ENCODE assay signal across 26 mouse cellular contexts in genomic region chr11:62664250-62664649, GRCm38 (mm10). TPM values are rescaled to one million over a fixed set of nuclear protein-coding genes. Genes with fewer than 3 reads are reported as not detected.
A peak's percentile ranks its signal among the peaks of the same experiment; 100 is the strongest.
DNase-seq lines count a peak whose midpoint lies in the region; ATAC-seq and TF ChIP-seq lines count a peak whose summit lies in the region.
"Had no signal": no experiment of that assay in that cellular context is flagged by ENCODE, and none has a peak within 500 bp of the region (broad histone marks: within the 10 kb centered on the region; RNA-seq: fewer than 3 reads in every experiment).

No protein-coding gene starts in this region.

- no peak for TF ChIP-seq CTCF in E14TG2a.4 (conservative IDR thresholded peaks at IDR 0.05; ENCODE audit: low read length)
- no peak for TF ChIP-seq CTCF in stomach, postnatal 0 days (IDR thresholded peaks at IDR 0.05; ENCODE audit: low read depth)
- no peak for TF ChIP-seq CTCF in gastrocnemius, adult 2 months (IDR thresholded peaks at IDR 0.05)

- no peaks in the 10 kb centered on the region; the same call in 1 of the 2 replicates for H3K36me3 ChIP-seq in E14TG2a.4 (ENCODE audit: insufficient read depth, low read length)
- H3K36me3 ChIP-seq in stomach, postnatal 0 days (ENCODE audit: control insufficient read depth, insufficient read depth, low read length): no peaks in the 10 kb centered on the region; the same call in 1 of the 2 replicates
- H3K36me3 ChIP-seq: hindbrain, embryonic 15.5 days had no signal

- intact Hi-C loops in gastrocnemius, adult 2 months (cut with DNase I): no loop called here

- H3K9ac ChIP-seq in stomach, postnatal 0 days (ENCODE audit: low read length): no peak overlapping the region
- H3K9ac ChIP-seq: forebrain, postnatal 0 days; heart, embryonic 12.5 days; heart, embryonic 15.5 days; hindbrain, embryonic 12.5 days; hindbrain, embryonic 15.5 days had no signal

- peaks cover 49% of the 10 kb centered on the region for H3K27me3 ChIP-seq in E14TG2a.4 (ENCODE audit: insufficient read depth, low read length)
- no peaks in the 10 kb centered on the region for H3K27me3 ChIP-seq in stomach, postnatal 0 days (ENCODE audit: control insufficient read depth, insufficient read depth, low read length)
- H3K27me3 ChIP-seq: heart, embryonic 12.5 days; heart, embryonic 15.5 days; hindbrain, embryonic 12.5 days; hindbrain, embryonic 15.5 days had no signal

- no peak for TF ChIP-seq EP300 in stomach, postnatal 0 days (optimal IDR thresholded peaks at IDR 0.05)

- H3K27ac ChIP-seq in stomach, postnatal 0 days (replicated peaks): no peak overlapping the region
- H3K27ac ChIP-seq in gastrocnemius, adult 2 months: no peak overlapping the region
- H3K27ac ChIP-seq: forebrain, embryonic 10.5 days; heart, embryonic 15.5 days; hindbrain, embryonic 12.5 days; hindbrain, embryonic 15.5 days had no signal

- 83% methylated on average over 6 of the region's 6 CpGs for WGBS in stomach, postnatal 0 days

- H3K4me3 ChIP-seq in E14TG2a.4 (replicated peaks; ENCODE audit: low read length): peak overlapping the region; percentile 41; the same call in 1 of the 2 replicates
- no peak overlapping the region for H3K4me3 ChIP-seq in stomach, postnatal 0 days (ENCODE audit: low read depth, low read length)
- no peak overlapping the region for H3K4me3 ChIP-seq in gastrocnemius, adult 2 months
- H3K4me3 ChIP-seq: forebrain, embryonic 10.5 days; heart, embryonic 12.5 days; heart, embryonic 15.5 days; hindbrain, embryonic 12.5 days; hindbrain, embryonic 15.5 days had no signal

- H3K4me1 ChIP-seq in E14TG2a.4 (replicated peaks; ENCODE audit: low read depth, low read length): peaks cover 54% of the 10 kb centered on the region
- H3K4me1 ChIP-seq in stomach, postnatal 0 days (replicated peaks; ENCODE audit: control insufficient read depth, insufficient read depth): no peaks in the 10 kb centered on the region
- H3K4me1 ChIP-seq: hindbrain, embryonic 12.5 days; hindbrain, embryonic 15.5 days had no signal

- H3K4me2 ChIP-seq in stomach, postnatal 0 days (replicated peaks; ENCODE audit: low read depth): no peak overlapping the region
- H3K4me2 ChIP-seq: heart, embryonic 12.5 days; heart, embryonic 15.5 days; hindbrain, embryonic 12.5 days; hindbrain, embryonic 15.5 days had no signal

- no peaks in the 10 kb centered on the region for H3K9me3 ChIP-seq in E14TG2a.4 (ENCODE audit: low read length)
- H3K9me3 ChIP-seq in stomach, postnatal 0 days (ENCODE audit: control insufficient read depth, low read length): no peaks in the 10 kb centered on the region
- H3K9me3 ChIP-seq: forebrain, embryonic 10.5 days; G1E; heart, embryonic 12.5 days; heart, embryonic 15.5 days; hindbrain, embryonic 12.5 days; hindbrain, embryonic 15.5 days had no signal

- no peak for DNase-seq in stomach, postnatal 0 days (ENCODE audit: low spot score)
- DNase-seq in gastrocnemius, adult 2 months: no peak
- DNase-seq in gastrocnemius, postnatal 4 days (ENCODE audit: low spot score in 2 of 2): no peak
- no peak for DNase-seq in adrenal gland, postnatal 10 days
- DNase-seq: adrenal gland, adult 2 months; adrenal gland, postnatal 25 days; cerebellum, adult 11-12 months; cerebellum, adult 8-10 months; cerebellum, postnatal 10 days; cerebellum, postnatal 36 days; forebrain, postnatal 0 days; gastrocnemius, postnatal 25 days; heart, adult 11 months; heart, postnatal 10 days; heart, postnatal 36 days had no signal

- peak; percentile 88 for ATAC-seq in granulocyte monocyte progenitor cell, adult 5-6 weeks (replicated peaks; ENCODE audit: poor library complexity, severe bottlenecking)
- ATAC-seq in megakaryocyte progenitor cell, adult 5-6 weeks (replicated peaks; ENCODE audit: poor library complexity): peak; percentile 81
- ATAC-seq in stomach, postnatal 0 days (ENCODE audit: low FRiP score, low TSS enrichment): no peak
- ATAC-seq: forebrain, embryonic 14.5 days; forebrain, postnatal 0 days; intestine, postnatal 0 days had no signal

RNA-seq across cellular contexts. Expression of gene Mmgt2, which starts 15.8 kb away (rescaled TPM):
- total RNA-seq in granulocyte monocyte progenitor cell, adult 5-6 weeks (2014; fragmentation: Nextera tagmentation): 16.7 and 34.1 TPM in 2 replicates
- total RNA-seq in granulocyte monocyte progenitor cell, adult 5-6 weeks (2017): 15.9 and 23.7 TPM in 2 replicates
- 16.7 and 22.6 TPM in 2 replicates for total RNA-seq in megakaryocyte progenitor cell, adult 5-6 weeks (2015)
- 13.0 and 18.5 TPM in 2 replicates for total RNA-seq in megakaryocyte progenitor cell, adult 5-6 weeks (2017)
- 30.2 and 35.9 TPM in 2 replicates for polyA plus RNA-seq in stomach, postnatal 0 days (2015; fragmentation: Nextera tagmentation; extraction: Ambion mirVana)
- 1 to 10 TPM; 2.9 to 3.5 TPM for total RNA-seq in gastrocnemius, adult 2 months (2021)
- total RNA-seq in gastrocnemius, postnatal 4 days (2021): 10 to 100 TPM; 24.2 to 26.0 TPM
- total RNA-seq in adrenal gland, postnatal 10 days (2021): 10 to 100 TPM; 23.2 to 28.2 TPM

RNA-seq across cellular contexts. Expression of gene Lrrc75a, which starts 15.9 kb away (rescaled TPM):
- 5.7 TPM in 2 replicates for total RNA-seq in granulocyte monocyte progenitor cell, adult 5-6 weeks (2014; fragmentation: Nextera tagmentation)
- 3.6 and 5.4 TPM in 2 replicates for total RNA-seq in granulocyte monocyte progenitor cell, adult 5-6 weeks (2017)
- 3.6 and 4.9 TPM in 2 replicates for total RNA-seq in megakaryocyte progenitor cell, adult 5-6 weeks (2015)
- total RNA-seq in megakaryocyte progenitor cell, adult 5-6 weeks (2017): 2.2 and 4.5 TPM in 2 replicates
- polyA plus RNA-seq in stomach, postnatal 0 days (2015; fragmentation: Nextera tagmentation; extraction: Ambion mirVana): 7.3 and 8.4 TPM in 2 replicates
- total RNA-seq in gastrocnemius, adult 2 months (2021): 1 to 10 TPM; 3.2 to 5.6 TPM
- total RNA-seq in gastrocnemius, postnatal 4 days (2021): 10 to 100 TPM; 29.1 to 31.3 TPM
- total RNA-seq in adrenal gland, postnatal 10 days (2021): 10 to 100 TPM; 28.1 to 29.6 TPM

Comparison
In these comparisons a context has a peak if more than half of its experiments do, and no peak if none do; other contexts are left out.
1. RNA of gene Lrrc75a, which starts 15.9 kb away (total RNA-seq): 29.1 to 31.3 TPM in gastrocnemius, postnatal 4 days and 28.1 to 29.6 TPM in adrenal gland, postnatal 10 days; 3.6 to 5.7 TPM in granulocyte monocyte progenitor cell, adult 5-6 weeks, 3.2 to 5.6 TPM in gastrocnemius, adult 2 months and 2.2 to 4.9 TPM in megakaryocyte progenitor cell, adult 5-6 weeks; every median in the first group is over 4 times any median in the second.